Mouse (Mus musculus) kidney, embryonic 14.5 days (tissue): ENCODE measurements around the gene Ttll13. TPM values are rescaled to one million over a fixed set of nuclear protein-coding genes. Genes with fewer than 3 reads are reported as not detected.

Experiments
- ATAC-seq: fragments of 200-750 bp; cut with Nextera tagmentation; 2 replicates; pipeline ENCODE4 v1.8.0; 2017; ENCODE audit warnings: moderate number of reproducible peaks, mild to moderate bottlenecking, moderate TSS enrichment, moderate library complexity; ENCODE audit not compliant: low FRiP score, low TSS enrichment
- H3K27ac ChIP-seq: fragments of 300-500 bp; sonication (generic); 2 replicates; pipeline ENCODE4 v1.5.1; 2014; ENCODE audit warnings: low read depth, mild to moderate bottlenecking, low read length, moderate library complexity, mixed read lengths
- H3K27me3 ChIP-seq: fragments of 300-500 bp; sonication (generic); 2 replicates; pipeline ENCODE4 v1.6.1; 2014; ENCODE audit warnings: mild to moderate bottlenecking, low read length; ENCODE audit not compliant: control insufficient read depth, insufficient read depth
- H3K36me3 ChIP-seq: fragments of 300-500 bp; sonication (generic); 2 replicates; pipeline ENCODE4 v1.6.1; 2014; ENCODE audit warnings: low read length, mixed read lengths; ENCODE audit not compliant: control insufficient read depth, insufficient read depth
- H3K4me1 ChIP-seq: fragments of 300-500 bp; sonication (generic); 2 replicates; pipeline ENCODE4 v1.6.1; 2014; ENCODE audit warnings: low read length, mixed read lengths; ENCODE audit not compliant: control insufficient read depth, insufficient read depth
- H3K4me2 ChIP-seq: fragments of 300-500 bp; sonication (generic); replicated peaks from 2 replicates; pipeline ENCODE4 v1.6.1; 2014; ENCODE audit warnings: low read depth, mild to moderate bottlenecking, low read length
- H3K4me3 ChIP-seq: fragments of 300-500 bp; sonication (generic); 2 replicates; pipeline ENCODE4 v1.5.1; 2014; ENCODE audit warnings: mild to moderate bottlenecking, low read length
- H3K9ac ChIP-seq: fragments of 300-500 bp; sonication (generic); 2 replicates; pipeline ENCODE4 v1.6.1; 2014; ENCODE audit warnings: low read depth, mild to moderate bottlenecking, low read length, moderate library complexity
- H3K9me3 ChIP-seq: fragments of 300-500 bp; sonication (generic); 2 replicates; pipeline ENCODE4 v1.6.1; 2016; ENCODE audit warnings: low read length; ENCODE audit not compliant: control insufficient read depth
- WGBS: fragments of 180-500 bp; shearing (Covaris S2); extraction: QIAGEN DNeasy Blood & Tissue Kit; methylation state at CpG from one replicate; pipeline ENCODE4 v1.1.7; 2014; 5-methylcytosine and 5-hydroxymethylcytosine counted together
- polyA plus RNA-seq: library from polyadenylated mRNA; unstranded; fragments of >200 nt; fragmentation: Nextera tagmentation; extraction: Ambion mirVana; gene quantifications from 2 replicates; pipeline ENCODE4 v1.2.1, GENCODE M21; 2014

Gene Ttll13
- polyA plus RNA-seq, 1 experiment from 2014 or later = 1.7 TPM

- no peaks in the 10 kb centered on the region for H3K36me3 ChIP-seq
- no peak overlapping the region for H3K27ac ChIP-seq
- H3K4me3 ChIP-seq = peak overlapping the region; percentile 55
- H3K9ac ChIP-seq = peak overlapping the region; percentile 62; the same call in 1 of the 2 replicates
- H3K27me3 ChIP-seq = no peaks in the 10 kb centered on the region
- ATAC-seq = no peak
- H3K4me1 ChIP-seq = no peaks in the 10 kb centered on the region
- 58% methylated on average over 7 of the region's 7 CpGs for WGBS
- H3K4me2 ChIP-seq = peak overlapping the region; percentile 55; the same call in 1 of the 2 replicates
- no peaks in the 10 kb centered on the region; the same call in 1 of the 2 replicates for H3K9me3 ChIP-seq
Observed at GRCm38 (mm10) chr7:80246859-80247258, 683 bp downstream of the Ttll13 start.

DNA sequence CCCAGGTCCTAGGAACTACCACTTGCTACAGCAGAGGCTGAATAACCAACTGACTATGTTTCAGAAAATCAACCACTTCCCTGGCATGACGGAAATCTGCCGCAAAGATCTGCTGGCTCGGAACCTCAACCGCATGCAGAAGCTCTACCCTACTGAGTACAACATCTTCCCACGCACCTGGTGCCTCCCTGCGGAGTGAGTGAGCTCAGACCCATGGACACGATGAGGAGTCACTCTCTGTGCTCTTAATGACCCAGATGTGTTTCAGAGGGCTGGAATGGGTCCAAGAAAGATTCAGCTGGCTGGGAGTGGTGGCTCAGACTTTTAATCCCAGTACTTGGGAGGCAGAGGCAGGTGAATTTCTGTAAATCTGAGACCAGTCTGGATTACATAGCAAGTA lies 6.3 kb downstream of the Ttll13 start:
- no peak overlapping the region for H3K4me3 ChIP-seq
- H3K27me3 ChIP-seq = no peaks in the 10 kb centered on the region
- no peak overlapping the region for H3K9ac ChIP-seq
- H3K27ac ChIP-seq = no peak overlapping the region
- no peak for ATAC-seq
- WGBS = 80% methylated on average over 7 of the region's 7 CpGs
- H3K4me2 ChIP-seq = no peak overlapping the region
- H3K4me1 ChIP-seq = no peaks in the 10 kb centered on the region
- H3K36me3 ChIP-seq = no peaks in the 10 kb centered on the region
- H3K9me3 ChIP-seq = no peaks in the 10 kb centered on the region

- 90% methylated on average over 11 of the region's 11 CpGs for WGBS
Observed at GRCm38 (mm10) chr7:80252886-80253285, 6.7 kb downstream of the Ttll13 start.

DNA sequence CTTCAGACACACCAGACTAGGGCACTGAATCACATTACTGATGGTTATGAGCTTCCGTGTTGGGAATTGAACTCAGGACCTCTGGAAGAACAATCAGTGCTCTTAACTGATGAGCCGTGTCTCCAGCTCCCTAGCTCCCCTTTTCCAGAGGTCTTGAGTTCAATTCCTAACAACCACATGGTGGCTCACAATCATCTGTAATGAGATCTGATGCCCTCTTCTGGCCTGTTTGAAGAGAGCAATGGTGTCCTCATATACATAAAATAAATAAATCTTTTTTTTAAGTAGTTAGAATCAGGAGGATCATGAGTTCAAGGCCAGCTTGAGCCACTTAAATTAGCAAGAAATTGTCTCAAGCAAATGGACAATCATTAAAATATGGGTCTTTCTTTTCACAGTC lies 9.8 kb downstream of the Ttll13 start:
- Histone ChIP-seq H3K4me3 (no peak overlapping the region), H3K4me2 (no peak overlapping the region), H3K27ac (no peak overlapping the region), H3K4me1 (no peaks in the 10 kb centered on the region), H3K9me3 (no peaks in the 10 kb centered on the region), H3K27me3 (no peaks in the 10 kb centered on the region), H3K9ac (no peak overlapping the region), H3K36me3 (no peaks in the 10 kb centered on the region)
- 65% methylated on average over 2 of the region's 2 CpGs for WGBS
- ATAC-seq = no peak

More at GRCm38 (mm10) chr7:80252886-80253285, 6.7 kb downstream of the Ttll13 start:
- Histone ChIP-seq H3K4me1 (no peaks in the 10 kb centered on the region), H3K27ac (no peak overlapping the region), H3K27me3 (no peaks in the 10 kb centered on the region), H3K4me2 (no peak overlapping the region), H3K9ac (no peak overlapping the region), H3K4me3 (no peak overlapping the region), H3K9me3 (no peaks in the 10 kb centered on the region), H3K36me3 (no peaks in the 10 kb centered on the region)
- ATAC-seq = no peak

DNA sequence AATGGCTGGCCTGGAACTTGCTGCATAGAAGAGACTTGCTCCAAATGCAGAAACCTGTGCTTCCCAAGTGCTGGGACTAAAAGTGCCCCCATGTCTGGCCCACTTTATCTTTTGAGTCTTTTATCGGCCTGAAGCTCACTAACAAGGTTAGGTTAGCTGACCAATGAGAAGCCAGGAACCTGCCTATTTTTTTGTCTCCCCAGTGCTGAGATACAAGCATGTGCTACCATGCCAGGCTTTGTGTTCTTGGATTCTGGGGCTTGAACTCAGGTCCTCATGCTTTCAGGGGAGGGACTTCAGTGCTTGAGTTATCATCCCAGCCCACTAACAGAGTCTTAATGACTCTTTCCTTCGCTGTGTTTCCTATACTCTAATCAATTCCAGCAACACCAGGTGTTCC lies 11.5 kb downstream of the Ttll13 start:
- H3K27ac ChIP-seq = no peak overlapping the region
- no peak overlapping the region for H3K4me2 ChIP-seq
- no peaks in the 10 kb centered on the region for H3K9me3 ChIP-seq
- ATAC-seq = no peak
- peaks cover 6% of the 10 kb centered on the region for H3K4me1 ChIP-seq
- H3K4me3 ChIP-seq = no peak overlapping the region
- H3K36me3 ChIP-seq = no peaks in the 10 kb centered on the region
- H3K9ac ChIP-seq = no peak overlapping the region
- 78% methylated on average over 2 of the region's 2 CpGs for WGBS
- H3K27me3 ChIP-seq = no peaks in the 10 kb centered on the region

- Histone ChIP-seq H3K27me3 (no peaks in the 10 kb centered on the region), H3K4me2 (peak within 1 kb of the TSS; percentile 54), H3K4me3 (peak within 1 kb of the TSS; percentile 69), H3K27ac (peak within 1 kb of the TSS; percentile 53), H3K9ac (peak within 1 kb of the TSS; percentile 72), H3K4me1 (peaks cover 6% of the 10 kb centered on the region), H3K36me3 (peaks cover 25% of the 10 kb centered on the region), H3K9me3 (no peaks in the 10 kb centered on the region)
- peak; percentile 89 for ATAC-seq
- WGBS = 26% methylated on average over 40 of the region's 40 CpGs
Observed at GRCm38 (mm10) chr7:80260625-80261371, 14.6 kb downstream of the Ttll13 start, which contains the start of gene Ngrn. TSS of gene Ngrn (plus strand) at chr7:80261215.

DNA sequence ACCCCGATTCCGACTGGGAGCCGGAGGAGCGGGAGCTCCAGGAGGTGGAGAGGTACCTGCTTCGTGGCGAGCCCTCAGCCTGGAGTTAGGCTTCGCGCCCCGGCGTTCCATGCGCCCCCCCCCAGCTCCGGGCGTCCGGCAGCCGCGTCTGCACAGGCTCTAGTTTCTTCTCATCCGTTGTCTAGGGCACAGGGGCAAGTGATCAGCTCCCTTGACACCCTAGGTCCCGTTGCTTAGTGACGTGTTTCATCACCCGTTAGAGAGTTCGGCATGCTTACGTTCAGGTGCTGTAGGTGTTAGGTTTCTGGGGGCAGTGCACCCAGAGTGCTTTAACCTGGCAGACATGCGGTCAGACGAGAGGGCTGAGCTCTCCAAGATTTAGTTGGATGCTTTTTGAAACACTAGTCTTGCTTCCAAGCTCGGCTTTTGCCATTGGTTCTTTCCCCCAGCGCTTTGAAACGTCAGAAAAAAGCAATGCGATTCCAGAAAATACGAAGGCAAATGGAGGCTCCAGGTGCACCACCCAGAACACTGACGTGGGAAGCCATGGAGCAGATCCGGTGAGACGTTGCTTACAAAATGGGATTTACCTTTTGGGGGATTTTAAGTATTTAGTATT lies 15.3 kb downstream of the Ttll13 start:
- H3K27ac ChIP-seq = peak overlapping the region; percentile 53
- no peaks in the 10 kb centered on the region for H3K27me3 ChIP-seq
- peaks cover 32% of the 10 kb centered on the region for H3K36me3 ChIP-seq
- ATAC-seq = peak; percentile 61
- H3K9ac ChIP-seq = peak overlapping the region; percentile 72
- under 1% methylated on average over 32 of the region's 32 CpGs for WGBS
- no peaks in the 10 kb centered on the region for H3K9me3 ChIP-seq
- H3K4me1 ChIP-seq = peaks cover 6% of the 10 kb centered on the region
- peak overlapping the region; percentile 54 for H3K4me2 ChIP-seq
- H3K4me3 ChIP-seq = peak overlapping the region; percentile 69

DNA sequence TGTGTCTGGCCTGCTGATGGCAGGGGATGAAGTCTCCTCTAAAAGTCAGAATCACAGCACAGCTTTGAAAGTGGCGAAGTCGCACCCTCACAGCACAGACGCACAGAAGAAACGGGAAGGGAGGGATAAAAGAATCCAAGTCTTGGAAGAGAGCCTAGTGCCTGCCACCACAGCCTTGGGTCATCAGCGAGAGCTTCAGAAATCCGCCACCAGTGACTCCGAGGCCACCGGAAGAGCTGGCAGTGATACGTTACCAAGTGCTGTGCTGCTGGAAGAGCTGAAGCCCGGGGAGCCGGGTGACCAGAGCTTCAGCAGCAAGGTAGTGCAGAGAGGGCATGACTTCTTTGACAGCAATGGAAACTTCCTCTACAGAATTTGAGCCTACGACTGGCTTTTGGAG lies 18.4 kb downstream of the Ttll13 start:
- WGBS = 91% methylated on average over 12 of the region's 12 CpGs
- peaks cover 6% of the 10 kb centered on the region for H3K4me1 ChIP-seq
- H3K4me3 ChIP-seq = no peak overlapping the region
- peaks cover 40% of the 10 kb centered on the region for H3K36me3 ChIP-seq
- no peaks in the 10 kb centered on the region for H3K27me3 ChIP-seq
- H3K9ac ChIP-seq = no peak overlapping the region
- H3K27ac ChIP-seq = no peak overlapping the region
- H3K9me3 ChIP-seq = no peaks in the 10 kb centered on the region
- H3K4me2 ChIP-seq = no peak overlapping the region
- ATAC-seq = no peak

DNA sequence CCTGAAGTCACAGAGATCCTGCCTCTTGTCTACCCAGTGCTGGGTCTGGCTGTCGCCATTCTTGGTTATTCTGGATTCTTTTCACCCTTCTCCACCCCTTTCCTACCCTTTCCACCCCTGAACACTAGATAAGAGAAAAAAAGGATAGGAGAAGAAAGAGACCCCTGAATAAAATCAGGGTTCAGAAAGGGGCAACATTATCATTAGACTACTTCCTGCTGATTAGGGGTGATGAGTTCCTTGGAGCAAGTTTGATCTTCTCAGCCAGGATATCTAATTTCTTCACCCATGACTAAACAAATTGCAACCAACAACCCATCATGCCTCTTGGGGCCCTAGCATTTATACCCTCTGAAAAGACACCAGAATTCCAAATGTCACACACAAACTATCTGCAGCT lies 21.6 kb downstream of the Ttll13 start:
- no peak overlapping the region for H3K4me2 ChIP-seq
- WGBS = 88% methylated on average over 1 of the region's 1 CpGs
- H3K9ac ChIP-seq = no peak overlapping the region
- no peak overlapping the region for H3K27ac ChIP-seq
- ATAC-seq = no peak
- H3K27me3 ChIP-seq = no peaks in the 10 kb centered on the region
- peaks cover 40% of the 10 kb centered on the region for H3K36me3 ChIP-seq
- H3K9me3 ChIP-seq = no peaks in the 10 kb centered on the region
- peaks cover 5% of the 10 kb centered on the region; the same call in 1 of the 2 replicates for H3K4me1 ChIP-seq
- no peak overlapping the region for H3K4me3 ChIP-seq
